Mouse (Mus musculus) small intestine, adult 2 months (tissue): ENCODE measurements around the gene Efhc1. TPM values are rescaled to one million over a fixed set of nuclear protein-coding genes. Genes with fewer than 3 reads are reported as not detected.

Source experiments
- H3K27ac ChIP-seq: fragments of 200-500 bp; 2 replicates; pipeline ENCODE4 v1.5.1; 2012; ENCODE audit warnings: low read depth, low read length, control low read depth, inconsistent platforms; ENCODE audit not compliant: insufficient read depth
- H3K27me3 ChIP-seq: fragments of 200-500 bp; 2 replicates; pipeline ENCODE4 v1.6.1; 2012; ENCODE audit warnings: mild to moderate bottlenecking, moderate library complexity, low read length, inconsistent platforms; ENCODE audit not compliant: control insufficient read depth, insufficient read depth
- H3K36me3 ChIP-seq: fragments of 200-500 bp; 2 replicates; pipeline ENCODE4 v1.6.1; 2012; ENCODE audit warnings: mild to moderate bottlenecking, low read length, control low read depth, inconsistent platforms; ENCODE audit not compliant: control insufficient read depth, insufficient read depth
- H3K4me1 ChIP-seq: fragments of 200-500 bp; 2 replicates; pipeline ENCODE4 v1.6.1; 2012; ENCODE audit warnings: low read length, inconsistent platforms, mixed read lengths; ENCODE audit not compliant: control insufficient read depth, insufficient read depth, insufficient read length
- H3K4me3 ChIP-seq: fragments of 200-500 bp; 2 replicates; pipeline ENCODE4 v1.5.1; 2012; ENCODE audit warnings: low read depth, mild to moderate bottlenecking, control low read depth, inconsistent platforms, low read length, moderate library complexity
- CTCF ChIP-seq: fragments of 200-500 bp; IDR thresholded peaks from 2 replicates; pipeline ENCODE4 v1.5.1; 2012; ENCODE audit warnings: low read depth, mild to moderate bottlenecking, control low read depth, inconsistent platforms, low read length, moderate library complexity, mixed read lengths; ENCODE audit not compliant: insufficient replicate concordance, insufficient read length; ENCODE audit errors: extremely low read depth
- POLR2A ChIP-seq: fragments of 200-500 bp; IDR thresholded peaks from 2 replicates; pipeline ENCODE4 v1.6.1; 2012; ENCODE audit warnings: low read depth, mild to moderate bottlenecking, control low read depth, inconsistent platforms, low read length, moderate library complexity
- WGBS: fragments of 180-500 bp; shearing (Covaris S2); methylation state at CpG from one replicate; pipeline ENCODE4 v1.1.7; 2018; 5-methylcytosine and 5-hydroxymethylcytosine counted together
- polyA plus RNA-seq: library from polyadenylated mRNA; depleted of rRNA; stranded (reverse); fragments of >200 nt; gene quantifications from 2 replicates; pipeline ENCODE4 v1.2.3, GENCODE M21; 2012

Efhc1 gene
- polyA plus RNA-seq, 1 experiment = 0.32 TPM

GRCm38 (mm10) chr1:20926376-20926775, 25.1 kb upstream of the Efhc1 start:
- 78% methylated on average over 4 of the region's 4 CpGs for WGBS

GRCm38 (mm10) chr1:20928487-20928886, 22.9 kb upstream of the Efhc1 start:
- H3K4me3 ChIP-seq = no peak overlapping the region
- TF ChIP-seq CTCF (no peak), POLR2A (no peak)

More at GRCm38 (mm10) chr1:20926376-20926775, 25.1 kb upstream of the Efhc1 start:
- Histone ChIP-seq H3K4me1 (no peaks in the 10 kb centered on the region), H3K4me3 (no peak overlapping the region), H3K36me3 (no peaks in the 10 kb centered on the region), H3K27ac (no peak overlapping the region), H3K27me3 (no peaks in the 10 kb centered on the region)
- TF ChIP-seq POLR2A = no peak
- no peak for TF ChIP-seq CTCF

GRCm38 (mm10) chr1:20933457-20933856, 18.0 kb upstream of the Efhc1 start:
- Histone ChIP-seq H3K4me3 (no peak overlapping the region), H3K27me3 (no peaks in the 10 kb centered on the region), H3K36me3 (no peaks in the 10 kb centered on the region), H3K27ac (no peak overlapping the region), H3K4me1 (0 out of 2 replicates have a peak, but pooled peaks cover 3% of the 10 kb centered on the region)
- no peak for TF ChIP-seq POLR2A
- TF ChIP-seq CTCF = peak; percentile 75; the same call in 1 of the 2 replicates
- WGBS = 29% methylated on average over 7 of the region's 7 CpGs

More at GRCm38 (mm10) chr1:20928487-20928886, 22.9 kb upstream of the Efhc1 start:
- no peaks in the 10 kb centered on the region for H3K36me3 ChIP-seq
- WGBS = 61% methylated on average over 4 of the region's 4 CpGs
- H3K4me1 ChIP-seq = no peaks in the 10 kb centered on the region
- no peak overlapping the region for H3K27ac ChIP-seq
- H3K27me3 ChIP-seq = no peaks in the 10 kb centered on the region

DNA sequence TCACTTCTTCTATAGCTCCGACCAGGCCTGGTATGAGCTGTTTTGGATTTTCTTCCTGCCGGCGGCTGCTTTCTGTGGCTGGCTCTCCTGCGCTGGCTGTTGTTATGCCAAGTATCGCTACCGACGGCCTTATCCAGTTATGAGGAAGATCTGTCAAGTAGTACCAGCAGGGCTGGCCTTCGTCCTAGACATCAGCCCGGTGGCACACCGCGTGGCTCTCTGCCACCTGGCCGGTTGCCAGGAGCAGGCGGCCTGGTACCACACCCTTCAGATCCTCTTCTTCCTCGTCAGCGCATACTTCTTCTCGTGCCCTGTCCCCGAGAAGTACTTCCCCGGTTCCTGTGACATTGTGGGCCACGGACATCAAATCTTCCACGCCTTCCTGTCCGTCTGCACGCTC, 16.3 kb upstream of the Efhc1 start:
- WGBS = 77% methylated on average over 22 of the region's 22 CpGs
- H3K27me3 ChIP-seq = no peaks in the 10 kb centered on the region
- no peaks in the 10 kb centered on the region for H3K36me3 ChIP-seq
- no peak overlapping the region for H3K27ac ChIP-seq
- 0 out of 2 replicates have a peak, but pooled peaks cover 3% of the 10 kb centered on the region for H3K4me1 ChIP-seq
- H3K4me3 ChIP-seq = no peak overlapping the region
- no peak for TF ChIP-seq CTCF
- no peak for TF ChIP-seq POLR2A

DNA sequence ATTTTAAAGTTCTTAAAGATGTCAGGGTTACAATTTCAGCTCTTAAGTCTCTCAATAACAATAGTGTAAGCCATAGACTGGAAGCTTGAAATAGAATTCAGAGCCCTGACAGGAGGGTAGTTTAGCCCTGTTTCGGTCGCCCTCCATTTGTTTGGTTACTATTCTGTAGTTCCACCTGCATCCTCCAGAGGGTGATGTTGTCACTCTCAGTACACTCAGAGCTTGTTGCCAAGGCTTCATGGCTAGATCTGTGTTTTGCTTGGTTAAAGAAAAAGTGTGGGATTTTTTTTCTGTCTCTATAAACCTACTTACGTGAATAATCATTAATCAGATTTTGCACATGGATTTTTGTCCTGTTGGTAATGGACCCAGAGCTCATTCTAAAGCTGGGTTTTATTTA, 12.4 kb upstream of the Efhc1 start:
- H3K36me3 ChIP-seq = no peaks in the 10 kb centered on the region
- TF ChIP-seq CTCF = no peak
- no peak for TF ChIP-seq POLR2A
- no peaks in the 10 kb centered on the region for H3K27me3 ChIP-seq
- H3K4me1 ChIP-seq = 0 out of 2 replicates have a peak, but pooled peaks cover 3% of the 10 kb centered on the region
- 28% methylated on average over 3 of the region's 3 CpGs for WGBS
- H3K4me3 ChIP-seq = no peak overlapping the region
- no peak overlapping the region for H3K27ac ChIP-seq

- no peak for TF ChIP-seq POLR2A
- no peak overlapping the region for H3K4me3 ChIP-seq
- no peaks in the 10 kb centered on the region for H3K27me3 ChIP-seq
- 57% methylated on average over 16 of the region's 16 CpGs for WGBS
- no peaks in the 10 kb centered on the region for H3K36me3 ChIP-seq
- H3K27ac ChIP-seq = no peak overlapping the region
- 0 out of 2 replicates have a peak, but pooled peaks cover 2% of the 10 kb centered on the region for H3K4me1 ChIP-seq
Measured at GRCm38 (mm10) chr1:20940151-20940550, 11.3 kb upstream of the Efhc1 start.

GRCm38 (mm10) chr1:20941322-20941721, 10.1 kb upstream of the Efhc1 start:
- H3K27ac ChIP-seq = no peak overlapping the region

GRCm38 (mm10) chr1:20941857-20942256, 9.6 kb upstream of the Efhc1 start:
- H3K36me3 ChIP-seq = no peaks in the 10 kb centered on the region
- no peaks in the 10 kb centered on the region for H3K4me1 ChIP-seq
- no peak for TF ChIP-seq POLR2A
- TF ChIP-seq CTCF = no peak
- WGBS = 86% methylated on average over 7 of the region's 7 CpGs
- no peak overlapping the region for H3K4me3 ChIP-seq
- H3K27ac ChIP-seq = no peak overlapping the region
- no peaks in the 10 kb centered on the region for H3K27me3 ChIP-seq

More at GRCm38 (mm10) chr1:20941322-20941721, 10.1 kb upstream of the Efhc1 start:
- H3K4me3 ChIP-seq = no peak overlapping the region
- H3K27me3 ChIP-seq = no peaks in the 10 kb centered on the region
- no peaks in the 10 kb centered on the region for H3K36me3 ChIP-seq
- no peaks in the 10 kb centered on the region for H3K4me1 ChIP-seq
- WGBS = 20% methylated on average over 2 of the region's 2 CpGs
- TF ChIP-seq CTCF (no peak), POLR2A (no peak)
